Mouse (Mus musculus) spleen, adult 12 weeks (tissue): ENCODE results near the gene Stfa2l1.
"Not testable (repeated sequence)": the region's sequence is repeated elsewhere in the genome, so short reads cannot be mapped to it uniquely, and the experiment has no call there.

Experiments
- DNase-seq: peaks from one replicate; pipeline ENCODE4 v3.0.0; 2022; ENCODE audit warnings: low spot score

Stfa2l1 gene

DNA sequence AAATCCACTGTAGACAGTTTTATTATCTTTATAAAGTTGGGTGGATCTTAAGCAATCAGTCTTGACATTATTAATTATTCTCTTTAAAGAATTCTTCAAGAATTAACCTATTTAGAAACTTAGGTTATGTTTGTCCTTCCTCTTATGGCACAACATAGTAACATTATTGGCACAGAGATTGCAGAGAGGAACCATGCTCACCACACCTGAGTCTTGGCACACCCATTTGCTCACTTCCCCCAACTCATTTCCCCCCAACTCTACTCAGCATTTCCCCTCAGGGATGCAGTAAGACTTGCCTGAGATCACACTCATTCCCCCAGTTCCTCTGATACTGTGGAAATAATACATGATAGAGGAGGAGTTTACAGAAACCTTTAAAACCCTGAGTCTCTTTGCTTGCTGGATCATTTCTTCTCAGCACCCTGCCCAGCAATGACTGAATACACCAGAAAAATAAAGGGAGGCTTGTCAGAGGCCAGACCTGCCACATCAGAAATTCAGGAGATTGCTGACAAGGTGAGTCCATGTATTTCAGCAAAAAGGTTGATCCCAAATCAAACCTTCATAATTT lies at the start of gene Stfa2l1:
Gene Stfa2l1 (plus strand): TSS at position 410 of the 574 bp plus-strand sequence.
- DNase-seq, result no peak

DNA sequence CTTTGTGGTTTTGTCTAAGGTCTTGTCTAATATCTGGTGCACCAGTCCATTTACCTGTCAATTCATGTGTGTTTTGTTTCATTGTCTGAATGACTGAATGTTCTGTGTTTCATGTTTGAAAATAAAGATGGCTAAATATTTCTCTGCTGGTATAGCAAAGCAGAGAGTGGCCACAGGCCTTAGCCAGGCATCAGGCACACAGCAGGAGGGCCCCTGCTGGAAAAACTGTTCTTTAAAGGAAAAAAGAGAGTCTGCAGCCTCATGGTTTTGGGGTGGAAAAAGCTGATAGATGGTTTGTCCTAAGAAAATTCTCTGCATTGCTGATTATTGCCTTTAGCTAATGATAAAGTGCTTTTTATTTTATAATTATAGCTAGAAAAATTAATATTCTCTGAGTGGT lies 45.1 kb upstream of the Stfa2l1 start:
- DNase-seq, result not testable (repeated sequence)

DNA sequence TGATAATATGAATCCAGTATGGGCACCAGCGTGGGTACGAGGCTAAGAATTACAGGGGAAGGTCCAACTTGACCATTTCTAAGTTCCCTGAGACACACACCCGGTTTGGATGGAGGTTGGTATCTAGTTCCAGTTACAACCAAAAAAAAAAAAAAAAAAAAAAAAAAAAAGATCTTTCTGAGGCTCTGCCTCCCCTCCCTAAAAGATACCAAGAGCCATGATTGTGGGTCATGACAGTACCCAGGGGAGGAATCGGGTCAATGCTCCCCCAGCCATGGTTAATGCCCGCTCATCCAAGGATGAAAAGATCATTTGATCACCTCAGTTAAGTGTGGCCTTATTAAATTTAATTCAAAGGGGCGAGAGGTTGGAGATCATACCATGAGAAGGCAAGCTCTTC lies 40.9 kb upstream of the Stfa2l1 start:
- DNase-seq, result not testable (repeated sequence)

DNA sequence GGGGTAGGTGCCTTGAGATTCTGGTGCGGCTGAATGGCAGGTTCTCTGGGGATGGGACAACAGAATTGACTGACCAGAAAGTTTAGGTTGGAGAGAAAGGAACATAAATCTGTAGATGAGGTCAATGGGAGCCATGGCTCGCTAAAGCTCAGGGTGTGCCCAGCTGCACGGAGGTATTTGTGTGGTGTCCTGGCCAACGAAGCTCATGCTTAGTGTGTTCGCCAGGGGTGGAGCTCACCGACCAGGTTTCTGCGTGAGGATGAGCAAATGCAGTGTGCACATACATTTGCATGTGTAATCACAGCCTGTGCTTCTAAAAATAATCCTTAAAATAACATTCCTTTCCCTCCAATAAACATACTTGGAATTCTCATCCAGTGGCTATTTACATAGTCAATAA lies 28.5 kb upstream of the Stfa2l1 start:
- no peak for DNase-seq

DNA sequence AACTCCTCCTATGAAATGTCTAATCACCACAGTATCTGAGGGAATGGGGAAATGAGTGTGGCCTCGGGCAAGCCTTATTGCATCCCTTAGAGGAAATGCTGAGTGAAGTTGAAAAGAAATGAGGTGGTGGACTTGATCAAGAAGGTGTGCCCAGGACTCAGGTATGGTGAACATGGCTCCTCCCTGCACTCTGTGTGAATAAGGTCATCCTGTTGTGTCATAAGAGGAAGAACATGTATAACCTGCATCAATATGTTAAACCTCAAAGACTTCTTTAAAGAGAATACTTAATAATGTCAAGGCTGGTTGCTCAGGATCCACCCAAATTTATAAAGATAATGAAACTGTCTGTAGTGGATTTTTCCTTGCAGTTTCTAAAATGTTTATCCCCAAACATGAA lies 25.5 kb upstream of the Stfa2l1 start, which contains the start of gene Csta1:
Gene Csta1 (minus strand): TSS at position 101 of the 400 bp plus-strand sequence.
- no peak for DNase-seq

DNA sequence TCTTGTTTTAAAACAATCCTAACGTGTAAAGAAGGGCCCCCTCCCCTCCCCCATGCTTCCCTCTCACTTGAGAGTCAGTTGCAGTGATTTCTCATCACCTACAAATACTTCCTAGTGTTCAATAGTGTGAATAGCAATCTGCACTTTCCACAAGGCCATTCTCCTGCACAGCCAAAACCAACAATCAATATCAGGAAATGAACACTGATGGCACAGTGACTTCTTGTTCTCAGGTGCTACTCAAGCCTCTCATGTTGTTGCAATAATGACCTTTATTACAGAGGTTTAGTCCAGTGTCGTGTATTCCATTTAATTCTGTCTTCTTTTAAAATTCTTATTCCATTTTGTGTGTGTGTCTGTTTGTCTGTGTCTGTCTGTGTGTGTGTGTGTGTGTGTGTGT lies 18.4 kb upstream of the Stfa2l1 start:
- no peak for DNase-seq

DNA sequence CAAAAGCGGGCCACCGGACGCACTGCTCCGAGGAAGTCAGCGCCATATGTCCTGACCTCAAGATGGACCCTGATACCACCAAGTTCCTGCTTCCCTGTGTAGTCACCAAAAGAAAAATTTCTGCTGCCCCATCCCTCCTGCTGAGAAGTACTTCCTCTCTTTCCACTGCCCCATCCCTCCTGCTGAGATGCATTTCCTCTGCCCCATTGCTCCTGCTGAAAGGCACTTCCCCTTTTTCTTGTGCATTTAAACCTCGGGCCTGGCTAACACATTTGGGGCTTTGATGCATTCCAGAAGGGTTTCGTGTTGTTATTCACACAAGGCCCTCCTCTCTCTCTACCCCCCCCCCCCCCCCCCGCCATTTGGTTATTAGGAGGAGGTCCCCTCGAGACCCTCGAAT lies 11.2 kb downstream of the Stfa2l1 start:
- not testable (repeated sequence) for DNase-seq

DNA sequence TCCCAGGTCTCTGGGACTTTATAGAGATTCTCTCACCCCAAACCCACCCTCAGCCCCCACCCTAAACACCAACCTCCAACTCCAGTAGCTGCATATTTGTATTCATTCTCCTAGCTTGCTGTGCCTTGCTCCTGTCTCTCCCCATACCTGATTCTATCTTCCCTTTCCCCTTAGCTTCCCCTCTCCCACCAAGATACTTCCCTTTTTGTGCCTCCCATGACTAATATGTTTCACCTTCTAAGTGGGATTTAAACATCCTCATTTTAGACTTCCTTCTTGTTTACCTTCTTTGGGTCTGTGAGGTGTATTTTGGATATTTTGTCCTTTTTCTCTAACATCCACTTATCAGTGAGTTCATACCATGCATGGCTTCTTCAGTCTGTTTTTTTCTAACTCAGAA lies 19.5 kb downstream of the Stfa2l1 start:
- DNase-seq, result no peak

DNA sequence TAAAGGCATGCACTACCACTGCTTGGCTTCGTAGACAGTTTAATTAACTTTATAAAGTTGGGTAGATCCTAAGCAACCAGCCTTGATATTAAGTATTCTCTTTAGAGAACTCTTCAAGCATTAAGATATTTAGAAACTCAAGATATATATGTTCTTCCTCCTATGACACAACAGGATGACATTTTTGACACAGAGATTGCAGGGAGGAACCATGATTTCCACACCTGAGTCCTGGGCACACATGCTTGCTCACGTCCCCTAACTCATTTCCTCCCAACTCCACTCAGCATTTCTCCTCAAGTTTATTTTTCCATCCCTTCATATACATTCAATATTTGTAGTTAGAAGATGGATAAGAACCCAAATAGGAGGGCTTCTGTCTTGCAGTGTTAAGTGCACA lies 23.3 kb downstream of the Stfa2l1 start:
- DNase-seq, result no peak

DNA sequence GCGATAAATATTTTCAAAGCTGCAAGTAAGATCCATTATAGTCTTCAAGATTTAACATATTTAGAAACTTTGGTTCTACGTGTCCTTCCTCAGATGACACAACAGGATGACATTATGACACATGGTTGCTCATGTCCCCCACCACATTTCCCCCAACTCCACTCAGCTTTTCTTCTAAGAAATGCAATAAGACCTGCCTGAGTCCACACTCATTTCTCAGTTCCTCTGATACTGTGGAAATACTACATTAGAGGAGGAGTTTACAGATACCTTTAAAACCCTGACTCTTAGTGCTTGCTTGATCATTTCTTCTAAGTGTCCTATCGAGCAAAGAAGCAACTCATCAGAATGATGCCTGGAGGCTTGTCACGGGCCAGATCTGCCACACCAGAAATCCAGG lies 27.3 kb downstream of the Stfa2l1 start, which contains the start of gene Gm5483:
Gene Gm5483 (plus strand): TSS at position 301 of the 400 bp plus-strand sequence.
- not testable (repeated sequence) for DNase-seq

DNA sequence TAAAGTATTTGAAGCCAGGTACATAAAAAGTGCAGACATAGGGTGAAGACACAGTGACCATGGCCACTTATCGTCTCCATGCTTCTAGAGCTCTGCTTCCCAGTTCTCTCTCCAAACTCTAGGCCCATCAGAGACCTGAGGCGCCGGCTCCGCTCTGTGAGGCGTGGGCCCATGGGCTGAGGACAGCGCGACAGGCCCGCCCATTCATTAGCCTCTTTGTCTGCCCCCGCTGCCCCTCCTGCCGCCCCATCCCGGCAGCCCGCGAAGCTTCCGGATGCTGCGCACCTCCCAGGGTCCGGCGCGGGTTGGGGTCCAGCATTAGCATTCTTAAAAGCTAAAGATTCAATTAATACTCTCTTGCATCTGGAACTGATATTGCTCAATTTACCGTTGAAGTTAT lies 42.6 kb downstream of the Stfa2l1 start:
- no peak for DNase-seq

DNA sequence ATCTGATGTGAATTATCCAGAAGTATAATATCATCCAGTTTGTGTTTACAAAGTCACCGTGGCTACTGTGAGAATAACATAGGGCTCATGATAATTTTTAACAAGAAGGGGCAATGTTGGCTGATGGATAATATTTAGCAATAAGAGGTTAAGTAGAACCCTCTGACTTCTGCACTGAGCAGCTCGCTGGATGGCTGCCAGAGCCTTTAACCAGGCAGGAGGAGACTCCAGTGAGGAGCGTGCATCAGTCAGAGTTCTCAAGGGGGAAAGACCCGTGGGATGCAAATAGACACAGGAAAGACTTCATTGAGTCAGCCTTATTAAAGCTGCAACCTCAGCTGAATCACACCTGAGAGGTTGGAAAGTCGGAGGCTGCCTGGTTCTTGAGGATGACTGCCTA lies 47.2 kb downstream of the Stfa2l1 start:
- no peak for DNase-seq

DNA sequence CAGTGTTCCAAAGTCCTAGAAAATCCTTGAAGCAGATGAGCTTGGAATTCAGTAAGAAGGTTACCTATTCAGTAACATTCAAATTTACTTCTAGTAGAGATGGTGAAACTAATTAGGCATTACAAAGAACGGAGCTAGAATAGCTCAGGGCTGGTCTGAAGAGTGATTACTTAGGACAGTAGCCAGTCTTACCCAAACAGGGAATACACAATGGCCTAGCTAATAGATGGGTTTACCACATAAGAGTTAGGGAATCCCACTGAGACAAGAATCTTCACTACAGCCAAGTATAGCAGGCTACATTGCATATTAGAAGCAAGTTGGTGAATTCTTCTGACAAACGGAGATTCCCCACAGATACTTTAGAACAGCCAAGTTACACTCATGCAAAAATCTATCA lies 49.1 kb downstream of the Stfa2l1 start:
- DNase-seq, result not testable (repeated sequence)

DNA sequence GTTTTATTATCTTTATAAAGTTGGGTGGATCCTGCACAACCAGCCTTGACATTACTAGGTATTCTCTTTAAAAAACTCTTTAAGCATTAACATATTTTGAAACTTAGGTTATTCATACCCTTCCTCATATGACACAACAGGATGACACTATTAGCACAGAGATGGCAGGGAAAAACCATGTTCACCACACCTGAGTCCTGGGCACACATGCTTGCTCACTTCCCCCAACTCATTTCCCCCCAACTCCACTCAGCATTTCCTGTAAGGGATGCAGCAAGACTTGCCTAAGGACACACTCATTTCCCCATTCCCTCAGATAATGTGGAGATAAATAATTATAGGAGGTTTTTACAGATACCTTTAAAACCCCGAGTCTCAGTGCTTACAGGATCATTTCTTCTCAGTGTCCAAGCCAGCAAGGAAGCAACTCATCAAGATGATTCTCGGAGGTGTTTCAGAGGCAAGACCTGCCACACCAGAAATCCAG lies 53.4 kb downstream of the Stfa2l1 start, which contains the start of gene Gm5416:
Gene Gm5416 (plus strand): TSS at position 437 of the 487 bp plus-strand sequence.
- no peak for DNase-seq
